Mouse (Mus musculus) forebrain, embryonic 10.5 days (tissue): ENCODE results near the gene Casp12. TPM values are rescaled to one million over a fixed set of nuclear protein-coding genes. Genes with fewer than 3 reads are reported as not detected.

Source experiments
- DNase-seq: peaks from one replicate; pipeline ENCODE4 v3.0.0-alpha.2; 2017; ENCODE audit warnings: low spot score; ENCODE audit errors: extremely low spot score
- H3K27ac ChIP-seq: fragments of 300-500 bp; sonication (generic); 2 replicates; pipeline ENCODE4 v1.5.1; 2016; ENCODE audit warnings: mild to moderate bottlenecking
- H3K27me3 ChIP-seq: fragments of 300-500 bp; sonication (generic); 2 replicates; pipeline ENCODE4 v1.6.1; 2016; ENCODE audit warnings: mild to moderate bottlenecking; ENCODE audit not compliant: poor library complexity, severe bottlenecking
- H3K36me3 ChIP-seq: fragments of 300-500 bp; sonication (generic); replicated peaks from 2 replicates; pipeline ENCODE4 v1.6.1; 2016; ENCODE audit warnings: mild to moderate bottlenecking, moderate library complexity
- H3K4me1 ChIP-seq: fragments of 300-500 bp; sonication (generic); 2 replicates; pipeline ENCODE4 v1.6.1; 2016
- H3K4me3 ChIP-seq: fragments of 300-500 bp; sonication (generic); 2 replicates; pipeline ENCODE4 v1.5.1; 2016; ENCODE audit warnings: mild to moderate bottlenecking, moderate library complexity
- H3K9me3 ChIP-seq: fragments of 300-500 bp; sonication (generic); 2 replicates; pipeline ENCODE4 v1.6.1; 2016; ENCODE audit warnings: mild to moderate bottlenecking, moderate library complexity
- WGBS: fragments of 180-500 bp; shearing (Covaris S2); methylation state at CpG from one replicate; pipeline ENCODE4 v1.1.7; 2016; 5-methylcytosine and 5-hydroxymethylcytosine counted together
- polyA plus RNA-seq: library from polyadenylated mRNA; unstranded; fragments of >200 nt; fragmentation: Nextera tagmentation; extraction: Ambion mirVana; gene quantifications from 2 replicates; pipeline ENCODE4 v1.2.1, GENCODE M21; 2016

Gene Casp12
- not detected in 2 replicates for polyA plus RNA-seq

- 84% methylated on average over 4 of the region's 4 CpGs for WGBS
- DNase-seq, result no peak
- no peaks in the 10 kb centered on the region for H3K27me3 ChIP-seq
- H3K4me3 ChIP-seq, result no peak within 1 kb of the TSS
- H3K36me3 ChIP-seq, result no peaks in the 10 kb centered on the region
- H3K4me1 ChIP-seq, result no peaks in the 10 kb centered on the region
- no peak within 1 kb of the TSS for H3K27ac ChIP-seq
- H3K9me3 ChIP-seq, result no peaks in the 10 kb centered on the region
These were observed at the start of gene Casp12 for GRCm38 (mm10) chr9:5345291-5345898. Gene Casp12, plus strand, starts transcription at chr9:5345430.

- 89% methylated on average over 2 of the region's 2 CpGs for WGBS
- H3K4me1 ChIP-seq, result no peaks in the 10 kb centered on the region
- no peak overlapping the region for H3K27ac ChIP-seq
- no peak for DNase-seq
- no peaks in the 10 kb centered on the region for H3K27me3 ChIP-seq
- H3K9me3 ChIP-seq, result no peaks in the 10 kb centered on the region
- H3K36me3 ChIP-seq, result no peaks in the 10 kb centered on the region
- no peak overlapping the region for H3K4me3 ChIP-seq
These were observed 48.6 kb upstream of the Casp12 start for GRCm38 (mm10) chr9:5296354-5297237.

- H3K9me3 ChIP-seq, result no peaks in the 10 kb centered on the region
- H3K4me1 ChIP-seq, result no peaks in the 10 kb centered on the region
- no peak within 1 kb of the TSS for H3K4me3 ChIP-seq
- H3K27me3 ChIP-seq, result no peaks in the 10 kb centered on the region
- 66% methylated on average over 11 of the region's 11 CpGs for WGBS
- H3K36me3 ChIP-seq, result no peaks in the 10 kb centered on the region
- no peak within 1 kb of the TSS for H3K27ac ChIP-seq
- DNase-seq, result no peak
These were observed 46.7 kb upstream of the Casp12 start, which contains the start of gene Casp1 for GRCm38 (mm10) chr9:5298329-5299131. Gene Casp1, plus strand, starts transcription at chr9:5298517.

GRCm38 (mm10) chr9:5299132-5299381, 46.2 kb upstream of the Casp12 start:
- 85% methylated on average over 2 of the region's 2 CpGs for WGBS
- Histone ChIP-seq H3K9me3 (no peaks in the 10 kb centered on the region), H3K27me3 (no peaks in the 10 kb centered on the region), H3K27ac (no peak overlapping the region), H3K36me3 (no peaks in the 10 kb centered on the region), H3K4me1 (no peaks in the 10 kb centered on the region), H3K4me3 (no peak overlapping the region)
- DNase-seq, result no peak

GRCm38 (mm10) chr9:5308561-5308960, 36.7 kb upstream of the Casp12 start, which contains the start of gene Casp4:
Gene Casp4, plus strand, starts transcription at chr9:5308828.
- no peak for DNase-seq
- Histone ChIP-seq H3K4me1 (no peaks in the 10 kb centered on the region), H3K9me3 (no peaks in the 10 kb centered on the region), H3K27ac (no peak within 1 kb of the TSS), H3K27me3 (no peaks in the 10 kb centered on the region), H3K4me3 (no peak within 1 kb of the TSS), H3K36me3 (no peaks in the 10 kb centered on the region)
- 91% methylated on average over 5 of the region's 5 CpGs for WGBS

- no peak for DNase-seq
These were observed 35.1 kb upstream of the Casp12 start for GRCm38 (mm10) chr9:5310112-5310511.

GRCm38 (mm10) chr9:5311435-5311834, 33.8 kb upstream of the Casp12 start:
- Histone ChIP-seq H3K9me3 (no peaks in the 10 kb centered on the region), H3K36me3 (no peaks in the 10 kb centered on the region), H3K27ac (no peak overlapping the region), H3K27me3 (no peaks in the 10 kb centered on the region), H3K4me3 (no peak overlapping the region), H3K4me1 (no peaks in the 10 kb centered on the region)
- no peak for DNase-seq
- 80% methylated on average over 4 of the region's 4 CpGs for WGBS

More at GRCm38 (mm10) chr9:5310112-5310511, 35.1 kb upstream of the Casp12 start:
- no peak overlapping the region for H3K4me3 ChIP-seq
- H3K9me3 ChIP-seq, result no peaks in the 10 kb centered on the region
- H3K27ac ChIP-seq, result no peak overlapping the region
- H3K27me3 ChIP-seq, result no peaks in the 10 kb centered on the region
- H3K36me3 ChIP-seq, result no peaks in the 10 kb centered on the region
- H3K4me1 ChIP-seq, result no peaks in the 10 kb centered on the region

- Histone ChIP-seq H3K36me3 (no peaks in the 10 kb centered on the region), H3K27me3 (no peaks in the 10 kb centered on the region), H3K4me3 (no peak overlapping the region), H3K4me1 (no peaks in the 10 kb centered on the region), H3K27ac (no peak overlapping the region), H3K9me3 (no peaks in the 10 kb centered on the region)
- WGBS, result 87% methylated on average over 3 of the region's 3 CpGs
- DNase-seq, result no peak
These were observed 17.0 kb upstream of the Casp12 start for GRCm38 (mm10) chr9:5328204-5328603.

GRCm38 (mm10) chr9:5332441-5332840, 12.8 kb upstream of the Casp12 start:
- Histone ChIP-seq H3K27ac (no peak overlapping the region), H3K9me3 (no peaks in the 10 kb centered on the region), H3K36me3 (no peaks in the 10 kb centered on the region), H3K4me3 (no peak overlapping the region), H3K4me1 (no peaks in the 10 kb centered on the region), H3K27me3 (no peaks in the 10 kb centered on the region)
- DNase-seq, result no peak

- no peaks in the 10 kb centered on the region for H3K36me3 ChIP-seq
- no peak for DNase-seq
- H3K4me1 ChIP-seq, result no peaks in the 10 kb centered on the region
- H3K27ac ChIP-seq, result no peak overlapping the region
- WGBS, result 94% methylated on average over 1 of the region's 1 CpGs
- H3K4me3 ChIP-seq, result no peak overlapping the region
- H3K27me3 ChIP-seq, result no peaks in the 10 kb centered on the region
- H3K9me3 ChIP-seq, result no peaks in the 10 kb centered on the region
These were observed 11.8 kb upstream of the Casp12 start for GRCm38 (mm10) chr9:5333422-5333821.

- no peak overlapping the region for H3K4me3 ChIP-seq
- DNase-seq, result no peak
- H3K27me3 ChIP-seq, result no peaks in the 10 kb centered on the region
- no peaks in the 10 kb centered on the region for H3K36me3 ChIP-seq
- no peaks in the 10 kb centered on the region for H3K4me1 ChIP-seq
- 75% methylated on average over 1 of the region's 1 CpGs for WGBS
- H3K27ac ChIP-seq, result no peak overlapping the region
- H3K9me3 ChIP-seq, result no peaks in the 10 kb centered on the region
These were observed 2.1 kb upstream of the Casp12 start for GRCm38 (mm10) chr9:5343092-5343491.

- Histone ChIP-seq H3K27ac (no peak overlapping the region), H3K27me3 (no peaks in the 10 kb centered on the region), H3K36me3 (no peaks in the 10 kb centered on the region), H3K4me1 (no peaks in the 10 kb centered on the region), H3K4me3 (no peak overlapping the region), H3K9me3 (no peaks in the 10 kb centered on the region)
- no peak for DNase-seq
- 90% methylated on average over 4 of the region's 4 CpGs for WGBS
These were observed 1.1 kb upstream of the Casp12 start for GRCm38 (mm10) chr9:5344090-5344489.

GRCm38 (mm10) chr9:5347381-5347780, 2.2 kb downstream of the Casp12 start:
- Histone ChIP-seq H3K27me3 (no peaks in the 10 kb centered on the region), H3K4me1 (no peaks in the 10 kb centered on the region), H3K27ac (no peak overlapping the region), H3K4me3 (no peak overlapping the region), H3K36me3 (no peaks in the 10 kb centered on the region), H3K9me3 (no peaks in the 10 kb centered on the region)
- WGBS, result 85% methylated on average over 4 of the region's 4 CpGs
- DNase-seq, result no peak
